Mouse (Mus musculus) midbrain, postnatal 0 days (tissue): ENCODE data around the gene Spata6. TPM values are rescaled to one million over a fixed set of nuclear protein-coding genes. Genes with fewer than 3 reads are reported as not detected.

ENCODE experiments used
- ATAC-seq: fragments of 200-750 bp; cut with Nextera tagmentation; 2 replicates; pipeline ENCODE4 v1.8.0; 2017; ENCODE audit warnings: moderate number of reproducible peaks, mild to moderate bottlenecking, moderate TSS enrichment, moderate library complexity; ENCODE audit not compliant: low FRiP score
- DNase-seq: peaks from one replicate; pipeline ENCODE4 v3.0.0-alpha.2; 2015; ENCODE audit warnings: low spot score
- H3K27ac ChIP-seq: fragments of 300-500 bp; sonication (generic); 2 replicates; pipeline ENCODE4 v1.5.1; 2014; ENCODE audit warnings: low read depth, mild to moderate bottlenecking, low read length, mixed read lengths
- H3K27me3 ChIP-seq: fragments of 300-500 bp; sonication (generic); 2 replicates; pipeline ENCODE4 v1.6.1; 2014; ENCODE audit warnings: low read length, control low read depth, mixed read lengths; ENCODE audit not compliant: insufficient read depth
- H3K36me3 ChIP-seq: fragments of 300-500 bp; sonication (generic); 2 replicates; pipeline ENCODE4 v1.6.1; 2014; ENCODE audit warnings: low read length, control low read depth, mixed read lengths; ENCODE audit not compliant: insufficient read depth
- H3K4me1 ChIP-seq: fragments of 300-500 bp; sonication (generic); 2 replicates; pipeline ENCODE4 v1.6.1; 2014; ENCODE audit warnings: mild to moderate bottlenecking, control low read depth, antibody characterized with exemption, low read length, mixed read lengths; ENCODE audit not compliant: insufficient read depth
- H3K4me2 ChIP-seq: fragments of 300-500 bp; sonication (generic); 2 replicates; pipeline ENCODE4 v1.6.1; 2014; ENCODE audit warnings: low read depth, mild to moderate bottlenecking, low read length, mixed read lengths; ENCODE audit not compliant: poor library complexity, severe bottlenecking
- H3K4me3 ChIP-seq: fragments of 300-500 bp; sonication (generic); 2 replicates; pipeline ENCODE4 v1.5.1; 2014; ENCODE audit warnings: low read depth, mild to moderate bottlenecking, low read length, moderate library complexity
- H3K9ac ChIP-seq: fragments of 300-500 bp; sonication (generic); replicated peaks from 2 replicates; pipeline ENCODE4 v1.6.1; 2014; ENCODE audit warnings: mild to moderate bottlenecking, low read length, moderate library complexity, mixed read lengths; ENCODE audit not compliant: poor library complexity, severe bottlenecking
- H3K9me3 ChIP-seq: fragments of 300-500 bp; sonication (generic); 2 replicates; pipeline ENCODE4 v1.6.1; 2016; ENCODE audit warnings: low read length, control low read depth
- CTCF ChIP-seq: IDR thresholded peaks from 2 replicates; pipeline ENCODE4 v1.5.1; 2016; ENCODE audit warnings: antibody characterized with exemption, mild to moderate bottlenecking
- WGBS: fragments of 180-500 bp; shearing (Covaris S2); extraction: QIAGEN DNeasy Blood & Tissue Kit; methylation state at CpG from one replicate; pipeline ENCODE4 v1.1.7; 2014; 5-methylcytosine and 5-hydroxymethylcytosine counted together
- polyA plus RNA-seq: library from polyadenylated mRNA; unstranded; fragments of >200 nt; fragmentation: Nextera tagmentation; extraction: Ambion mirVana; gene quantifications from 2 replicates; pipeline ENCODE4 v1.2.1, GENCODE M21; 2015
- total RNA-seq: library from RNA; depleted of rRNA; stranded (reverse); fragments of >200 nt; gene quantifications from 2 replicates; pipeline ENCODE4 v1.2.3, GENCODE M21; 2014

Spata6 gene
- total and polyA plus RNA-seq, 2 experiments from 2014 or later: 14.4 to 14.5 TPM

DNA sequence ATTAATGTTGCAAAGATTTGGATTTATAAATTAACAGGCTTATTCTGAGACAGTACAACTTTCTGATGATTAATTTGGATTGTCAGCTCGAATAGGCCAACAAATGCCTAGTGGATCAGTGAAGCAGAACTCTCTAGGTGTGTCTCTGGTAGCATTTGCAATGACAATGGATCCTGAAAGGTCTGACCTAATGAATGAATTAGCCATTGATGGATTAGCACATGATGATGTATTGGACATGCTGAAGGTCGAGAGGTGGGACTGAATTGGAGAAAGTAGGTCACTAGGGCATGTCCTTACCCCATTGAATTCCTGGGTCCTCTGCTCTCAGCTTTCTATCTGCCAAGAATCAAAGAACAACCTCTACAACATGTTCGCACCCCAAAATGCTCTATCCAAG is 37.0 kb upstream of the Spata6 start:
- no peaks in the 10 kb centered on the region for H3K27me3 ChIP-seq
- H3K4me3 ChIP-seq: no peak overlapping the region
- H3K4me1 ChIP-seq: no peaks in the 10 kb centered on the region
- DNase-seq (no peak), ATAC-seq (no peak)
- no peak overlapping the region for H3K27ac ChIP-seq
- H3K36me3 ChIP-seq: no peaks in the 10 kb centered on the region
- H3K9ac ChIP-seq: no peak overlapping the region
- WGBS: 83% methylated on average over 3 of the region's 3 CpGs
- no peak overlapping the region for H3K4me2 ChIP-seq
- no peak for TF ChIP-seq CTCF
- H3K9me3 ChIP-seq: no peaks in the 10 kb centered on the region

DNA sequence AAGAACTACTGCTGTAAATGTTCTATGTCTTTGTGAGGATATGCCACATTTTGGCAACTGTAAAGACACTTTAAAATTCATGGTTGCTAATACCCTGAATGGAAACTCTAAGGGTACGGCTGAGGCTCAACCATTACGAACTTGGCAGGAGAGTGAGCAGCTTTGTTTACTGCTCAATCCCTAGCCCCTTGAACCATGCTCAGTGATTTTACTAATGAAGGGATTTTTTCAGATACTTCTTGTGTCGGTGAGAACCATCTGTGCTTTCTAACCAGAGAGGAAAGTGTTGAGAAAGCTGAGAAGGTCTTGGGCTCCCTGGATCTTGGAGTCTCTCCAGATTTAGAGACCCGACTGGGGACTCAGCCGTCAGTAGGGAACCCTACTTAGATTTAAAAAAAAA is 35.9 kb upstream of the Spata6 start:
- TF ChIP-seq CTCF: no peak
- Histone ChIP-seq H3K4me1 (no peaks in the 10 kb centered on the region), H3K36me3 (no peaks in the 10 kb centered on the region), H3K27me3 (no peaks in the 10 kb centered on the region), H3K9ac (no peak overlapping the region), H3K27ac (no peak overlapping the region), H3K4me3 (no peak overlapping the region), H3K9me3 (no peaks in the 10 kb centered on the region), H3K4me2 (no peak overlapping the region)
- no peak for DNase-seq
- no peak for ATAC-seq
- 62% methylated on average over 5 of the region's 5 CpGs for WGBS

DNA sequence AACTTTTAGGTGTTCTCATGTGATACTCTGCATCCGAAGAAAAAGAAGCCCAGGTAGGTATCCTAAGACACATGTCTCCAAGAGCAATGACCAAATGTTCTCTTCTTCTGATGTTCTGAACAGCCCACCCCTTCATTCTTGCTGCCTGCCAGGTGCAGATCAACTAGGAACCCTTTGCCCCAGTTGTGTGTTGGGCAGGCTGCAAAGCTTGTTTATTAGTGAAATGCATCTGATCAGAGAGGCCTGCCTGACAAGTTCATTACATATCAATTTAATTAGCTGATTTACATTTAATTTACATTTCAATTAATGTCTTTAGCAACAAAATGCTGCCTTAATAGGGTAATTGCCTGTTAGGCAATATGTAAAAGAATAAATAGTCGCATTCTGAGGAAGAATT is 33.8 kb upstream of the Spata6 start:
- no peaks in the 10 kb centered on the region for H3K4me1 ChIP-seq
- no peak for TF ChIP-seq CTCF
- 65% methylated on average over 2 of the region's 2 CpGs for WGBS
- H3K9ac ChIP-seq: no peak overlapping the region
- H3K9me3 ChIP-seq: no peaks in the 10 kb centered on the region
- H3K4me2 ChIP-seq: no peak overlapping the region
- H3K36me3 ChIP-seq: no peaks in the 10 kb centered on the region
- no peaks in the 10 kb centered on the region for H3K27me3 ChIP-seq
- no peak for DNase-seq
- H3K27ac ChIP-seq: no peak overlapping the region
- no peak for ATAC-seq
- H3K4me3 ChIP-seq: no peak overlapping the region

DNA sequence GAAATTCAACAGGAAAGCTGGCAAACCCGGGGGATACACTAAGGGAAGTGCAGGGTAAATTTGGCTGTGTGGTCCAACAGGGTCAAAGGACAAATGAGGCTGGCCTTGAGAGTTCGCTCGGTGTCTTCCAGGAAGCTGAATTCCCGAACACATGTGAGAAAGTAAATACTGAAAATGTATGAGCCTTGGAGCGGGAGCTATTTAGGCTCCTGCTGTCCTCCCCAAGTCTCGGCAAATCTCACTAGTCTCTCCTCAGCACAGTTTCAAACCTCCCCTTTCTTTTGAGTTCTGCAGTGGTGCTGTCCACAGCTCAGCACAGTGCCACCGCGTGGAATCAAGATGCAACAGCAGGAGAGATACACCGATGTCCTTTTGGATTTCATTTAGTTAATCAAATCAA is 32.8 kb upstream of the Spata6 start:
- Histone ChIP-seq H3K4me1 (no peaks in the 10 kb centered on the region), H3K4me3 (no peak overlapping the region), H3K27ac (no peak overlapping the region), H3K27me3 (no peaks in the 10 kb centered on the region), H3K9me3 (no peaks in the 10 kb centered on the region), H3K9ac (no peak overlapping the region), H3K4me2 (peak overlapping the region; percentile 31), H3K36me3 (no peaks in the 10 kb centered on the region)
- TF ChIP-seq CTCF: peak; percentile 91
- WGBS: 8% methylated on average over 9 of the region's 9 CpGs
- peak; percentile 86 for ATAC-seq
- peak; percentile 77 for DNase-seq

DNA sequence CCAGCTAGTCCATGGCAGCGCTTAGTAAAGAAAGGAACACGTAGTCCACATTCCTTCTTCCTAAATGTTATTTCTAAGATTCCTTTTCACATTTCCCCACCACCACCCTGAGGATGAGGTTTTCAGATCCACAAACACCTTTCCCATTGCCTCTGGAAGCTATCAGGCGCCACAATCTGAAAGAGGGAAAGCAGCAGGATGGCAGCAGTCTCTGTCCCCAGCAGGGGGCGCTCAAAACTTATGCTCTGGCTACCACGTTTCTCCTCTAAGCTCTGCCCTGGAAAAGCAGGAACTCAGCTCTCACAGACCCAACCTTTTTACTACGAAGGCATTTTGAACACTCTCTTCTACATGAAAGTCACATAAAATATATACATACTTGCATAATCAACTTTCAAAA is 32.2 kb upstream of the Spata6 start:
- peak overlapping the region; percentile 26 for H3K4me2 ChIP-seq
- no peaks in the 10 kb centered on the region for H3K9me3 ChIP-seq
- no peak overlapping the region for H3K9ac ChIP-seq
- H3K4me3 ChIP-seq: no peak overlapping the region
- TF ChIP-seq CTCF: peak; percentile 83
- no peaks in the 10 kb centered on the region for H3K4me1 ChIP-seq
- peak; percentile 87 for DNase-seq
- no peaks in the 10 kb centered on the region for H3K36me3 ChIP-seq
- peak; percentile 53; the same call in 1 of the 2 replicates for ATAC-seq
- H3K27ac ChIP-seq: no peak overlapping the region
- WGBS: 19% methylated on average over 6 of the region's 6 CpGs
- no peaks in the 10 kb centered on the region for H3K27me3 ChIP-seq

DNA sequence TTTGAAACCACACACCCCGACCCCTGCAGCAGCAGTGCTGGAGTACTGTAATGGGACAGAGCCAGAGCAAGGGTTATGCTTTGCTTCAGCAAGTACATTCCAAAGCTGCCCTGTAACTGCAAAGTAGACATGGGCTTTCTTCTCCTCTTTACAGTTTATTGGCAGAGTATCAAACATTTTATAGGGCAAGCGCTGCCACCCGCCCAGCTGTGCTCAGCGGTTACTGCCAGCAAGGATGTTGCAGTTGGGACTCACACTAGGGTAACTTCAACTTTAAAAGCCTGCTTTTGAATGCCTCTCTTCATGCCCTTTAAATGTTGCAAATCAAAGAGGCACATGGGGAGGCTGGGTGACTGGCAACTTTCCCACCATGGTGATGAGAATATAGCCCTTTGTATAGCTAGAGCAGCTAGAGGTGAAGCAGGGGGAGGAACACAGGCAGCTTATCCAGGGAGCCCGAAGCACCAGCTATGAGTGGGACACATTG is 28.7 kb upstream of the Spata6 start:
- TF ChIP-seq CTCF: no peak
- Histone ChIP-seq H3K9ac (no peak overlapping the region), H3K9me3 (no peaks in the 10 kb centered on the region), H3K4me2 (no peak overlapping the region), H3K4me1 (no peaks in the 10 kb centered on the region), H3K4me3 (no peak overlapping the region), H3K36me3 (no peaks in the 10 kb centered on the region), H3K27me3 (no peaks in the 10 kb centered on the region), H3K27ac (no peak overlapping the region)
- no peak; the same call in 1 of the 2 replicates for ATAC-seq
- peak; percentile 76 for DNase-seq
- WGBS: 34% methylated on average over 5 of the region's 5 CpGs
